Mouse (Mus musculus) adrenal gland, adult 8-10 months (tissue): ENCODE results near the gene Gm2663. TPM values are rescaled to one million over a fixed set of nuclear protein-coding genes. Genes with fewer than 3 reads are reported as not detected.
"Not testable (repeated sequence)": the region's sequence is repeated elsewhere in the genome, so short reads cannot be mapped to it uniquely, and the experiment has no call there.

Source experiments
- DNase-seq: peaks from one replicate; pipeline ENCODE4 v3.0.0; 2022
- total RNA-seq, 4 experiments: library from RNA; stranded (reverse); gene quantifications; 2 replicates each; pipeline ENCODE4 v1.2.4; 2022

The Gm2663 gene
- total RNA-seq: not detected

GRCm38 (mm10) chr6:40999379-40999778, at the start of gene Gm2663:
Gene Gm2663 (minus strand): TSS chr6:40999479.
- not testable (repeated sequence) for DNase-seq

GRCm38 (mm10) chr6:41048602-41049001, 49.3 kb upstream of the Gm2663 start:
- no peak for DNase-seq

DNA sequence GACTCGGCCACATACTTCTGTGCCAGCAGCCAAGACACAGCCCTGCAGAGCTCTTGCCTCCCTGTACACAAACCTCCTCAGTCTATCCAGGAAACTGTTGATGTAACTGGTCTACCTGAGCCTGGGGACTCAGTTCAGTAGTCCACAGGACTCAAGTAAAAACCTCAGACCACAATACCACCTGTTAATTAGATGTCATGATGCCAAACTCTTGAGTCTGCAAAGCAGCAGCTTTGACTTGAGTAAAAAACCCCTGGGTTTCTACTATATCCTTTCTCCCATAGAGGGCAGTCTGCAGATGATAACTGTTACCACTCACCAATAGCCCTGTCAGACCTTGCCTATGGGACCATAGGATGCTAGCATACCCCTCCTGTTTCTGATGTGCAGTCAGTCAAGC, 48.7 kb upstream of the Gm2663 start:
- no peak for DNase-seq

DNA sequence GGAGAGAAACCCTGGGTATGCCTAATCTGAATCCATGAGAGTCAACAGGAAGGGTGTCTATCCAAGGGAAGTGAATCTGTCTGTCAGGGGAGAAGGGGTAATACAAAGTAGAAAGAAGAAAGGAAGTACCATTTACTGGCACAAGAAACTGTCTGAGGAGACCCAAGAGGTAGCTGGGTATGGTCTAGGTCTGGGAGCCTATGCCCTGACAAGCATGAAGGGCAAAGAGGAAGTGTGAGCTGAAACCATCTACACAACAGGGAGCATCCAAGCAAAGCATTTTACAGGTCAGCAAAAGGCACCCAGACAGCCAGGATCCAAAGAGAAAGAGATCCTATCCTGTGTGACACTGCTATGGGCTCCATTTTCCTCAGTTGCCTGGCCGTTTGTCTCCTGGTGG, 47.9 kb upstream of the Gm2663 start:
- DNase-seq: no peak

DNA sequence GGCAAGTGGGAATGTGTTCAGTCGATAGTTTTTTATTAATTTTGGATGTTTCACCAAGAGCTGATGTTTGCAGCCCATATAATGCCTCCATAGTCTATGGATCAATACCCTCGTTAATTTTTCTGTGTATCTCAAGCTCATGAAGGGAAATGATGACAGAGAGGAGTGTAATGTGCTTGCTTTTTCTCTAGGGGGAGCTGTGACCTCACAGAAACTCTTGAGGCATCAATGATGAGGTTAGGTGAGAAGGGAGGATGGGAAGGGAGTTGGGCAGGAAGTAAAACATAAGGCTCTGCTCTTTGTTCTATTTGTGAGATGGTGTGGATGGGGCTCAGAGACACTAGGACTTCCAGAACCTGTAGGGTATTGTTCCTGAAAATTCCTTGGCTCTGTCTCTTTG, 47.3 kb upstream of the Gm2663 start:
- DNase-seq: no peak

GRCm38 (mm10) chr6:41044753-41045152, 45.5 kb upstream of the Gm2663 start:
- no peak for DNase-seq

DNA sequence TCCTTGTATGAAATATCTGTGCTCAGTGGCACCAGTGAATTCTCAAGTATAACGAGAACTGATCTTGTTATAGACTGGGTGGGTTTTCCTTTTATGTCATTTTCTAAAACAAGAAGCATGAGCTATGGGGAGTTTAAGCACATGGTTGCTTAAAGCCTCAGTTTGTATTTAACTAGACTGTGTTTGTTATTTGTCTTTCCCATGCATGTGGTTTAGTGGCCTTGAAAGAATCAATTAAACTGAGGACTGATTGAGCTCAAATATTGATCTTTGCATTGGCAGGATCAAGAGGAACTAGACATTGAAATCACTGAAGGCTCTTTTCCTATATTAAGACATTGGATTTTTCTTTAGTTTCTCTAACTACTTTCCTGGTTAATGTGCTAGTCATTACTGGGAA, 45.0 kb upstream of the Gm2663 start:
- DNase-seq: no peak

- DNase-seq: no peak
Observed at GRCm38 (mm10) chr6:41035409-41035808, 36.1 kb upstream of the Gm2663 start, which contains the start of gene 2210010C04Rik. Gene 2210010C04Rik (minus strand): TSS chr6:41035509.

DNA sequence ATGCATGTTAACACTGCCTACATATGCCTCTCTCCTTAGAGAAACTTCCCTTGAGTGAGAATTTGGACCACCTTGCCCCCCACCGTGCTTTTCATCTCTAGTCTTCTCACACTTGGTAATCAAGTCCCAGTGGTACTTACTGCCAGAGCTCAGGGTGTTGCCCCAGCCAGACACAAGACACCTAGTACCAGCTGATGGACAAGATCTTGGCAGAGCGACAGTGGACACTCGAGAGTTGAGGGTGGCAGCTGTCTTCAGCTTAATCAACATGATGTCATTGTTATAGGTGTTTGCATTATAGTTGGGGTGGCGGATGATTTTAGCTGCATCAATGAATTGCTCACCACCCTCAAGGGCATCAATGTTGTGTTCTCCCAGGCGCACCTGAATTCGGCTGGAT, 33.5 kb upstream of the Gm2663 start:
- no peak for DNase-seq

DNA sequence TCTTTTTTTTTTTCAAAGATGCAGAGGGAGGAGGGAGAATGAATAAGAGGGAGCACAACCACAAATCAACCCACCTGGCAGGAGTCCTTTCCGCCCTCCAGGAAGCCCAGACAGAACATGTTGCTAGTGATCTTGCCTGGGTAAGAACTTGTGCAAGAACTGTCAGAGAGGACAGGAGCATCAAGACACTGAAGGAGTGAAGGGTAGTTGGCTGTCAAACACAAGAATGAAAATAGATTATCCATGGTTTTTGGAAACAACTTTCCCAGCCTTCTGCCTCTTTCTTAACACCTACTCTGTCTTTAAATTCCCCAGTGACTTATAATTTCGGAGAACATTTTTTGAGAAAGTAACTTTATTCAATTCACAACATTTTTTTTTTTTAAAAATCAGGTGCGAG, 33.0 kb upstream of the Gm2663 start:
- DNase-seq: no peak

DNA sequence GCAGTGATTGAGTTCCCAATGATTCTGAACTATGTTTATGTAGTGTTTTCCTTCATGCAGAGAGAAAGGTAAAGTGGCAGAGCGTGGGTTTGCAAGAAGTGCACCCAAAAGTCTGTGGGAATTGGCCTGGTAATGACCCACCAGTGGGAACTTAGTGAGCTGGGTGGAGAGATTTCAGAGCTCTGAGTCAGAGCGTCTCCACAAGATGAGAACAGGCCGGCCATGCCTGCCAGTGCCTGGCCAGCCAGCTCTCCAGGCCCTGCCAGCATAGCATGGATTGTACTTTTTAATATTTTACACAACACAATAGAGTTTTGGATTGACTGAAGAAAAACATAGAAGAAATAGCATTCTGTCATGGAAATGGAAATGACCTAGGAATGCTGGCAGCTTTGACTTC, 31.5 kb upstream of the Gm2663 start:
- DNase-seq: no peak

DNA sequence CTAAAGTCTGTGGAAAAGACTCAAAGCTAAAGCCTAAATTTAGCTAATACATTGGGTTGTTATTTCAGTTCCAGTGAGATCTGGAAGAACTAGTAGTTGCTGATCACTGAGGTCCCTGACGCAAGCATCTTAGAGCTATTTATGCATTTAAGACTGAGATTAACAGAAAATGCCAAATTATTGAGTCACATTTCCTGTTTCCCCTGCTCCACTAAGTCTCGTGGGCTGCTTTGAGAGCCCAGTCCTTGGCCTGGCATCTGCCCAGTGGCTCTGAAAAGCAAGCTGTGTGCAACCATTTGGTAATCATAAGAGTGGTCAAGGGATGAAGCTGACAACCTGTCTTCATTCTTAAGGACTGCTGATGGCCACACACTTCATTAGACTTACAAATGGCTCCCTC, 27.8 kb upstream of the Gm2663 start:
- DNase-seq: no peak

DNA sequence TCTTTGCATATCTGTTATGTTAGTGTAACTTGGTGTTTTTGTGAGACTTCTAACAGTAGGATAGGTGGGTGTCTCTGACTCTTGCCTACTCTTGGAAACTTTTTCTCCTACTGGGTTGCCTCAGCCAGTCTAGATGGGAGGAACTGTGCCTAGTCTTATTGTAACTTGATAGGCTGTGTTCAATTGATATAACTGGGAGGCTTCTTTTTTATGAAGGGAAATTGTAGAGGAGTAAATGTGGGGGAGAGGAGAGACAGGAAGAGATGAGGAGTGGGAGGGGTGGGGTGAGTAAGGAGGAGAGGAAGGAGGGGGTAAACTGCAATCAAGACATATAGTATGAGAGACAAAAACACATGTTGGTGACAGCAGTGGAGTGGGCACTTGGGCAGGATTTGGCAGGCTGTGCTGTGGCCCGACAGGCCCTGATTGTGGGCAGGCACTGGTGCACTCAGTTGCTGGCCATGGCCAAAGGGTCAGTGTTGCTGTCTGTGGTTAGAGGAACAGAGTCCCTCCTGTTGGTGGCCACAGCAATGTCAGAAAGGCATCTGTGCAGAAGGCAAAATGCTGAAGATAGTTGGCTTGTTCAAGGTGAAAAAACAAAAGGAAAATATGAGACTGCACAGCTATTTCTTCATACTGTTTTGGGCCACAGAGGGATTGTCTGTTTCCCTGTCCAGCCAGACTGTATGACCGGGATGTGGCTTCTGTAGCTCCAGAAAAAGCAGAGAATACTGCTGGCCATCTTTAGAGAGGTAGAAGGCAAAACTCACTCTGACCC, 26.8 kb upstream of the Gm2663 start:
- DNase-seq: no peak

DNA sequence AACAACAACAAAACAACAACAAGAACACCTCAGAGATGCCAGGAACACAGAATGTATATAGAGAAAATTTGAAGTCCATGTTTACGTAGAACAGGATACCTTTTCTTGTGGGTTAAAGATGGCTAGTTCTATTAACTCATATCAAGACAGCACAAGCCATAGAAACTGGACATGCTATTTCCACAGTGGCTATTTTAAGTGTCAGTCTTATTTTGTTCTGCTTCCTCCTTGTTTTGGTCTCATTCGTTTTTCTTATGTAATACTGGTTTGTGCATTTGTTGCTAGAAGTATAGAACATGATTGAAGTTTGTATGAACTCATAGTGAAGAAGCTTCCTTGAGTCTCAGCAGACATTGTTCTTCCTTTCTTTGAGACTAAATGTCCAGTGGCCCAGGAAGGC, 19.9 kb upstream of the Gm2663 start:
- no peak for DNase-seq

GRCm38 (mm10) chr6:41018629-41019028, 19.4 kb upstream of the Gm2663 start:
- no peak for DNase-seq

DNA sequence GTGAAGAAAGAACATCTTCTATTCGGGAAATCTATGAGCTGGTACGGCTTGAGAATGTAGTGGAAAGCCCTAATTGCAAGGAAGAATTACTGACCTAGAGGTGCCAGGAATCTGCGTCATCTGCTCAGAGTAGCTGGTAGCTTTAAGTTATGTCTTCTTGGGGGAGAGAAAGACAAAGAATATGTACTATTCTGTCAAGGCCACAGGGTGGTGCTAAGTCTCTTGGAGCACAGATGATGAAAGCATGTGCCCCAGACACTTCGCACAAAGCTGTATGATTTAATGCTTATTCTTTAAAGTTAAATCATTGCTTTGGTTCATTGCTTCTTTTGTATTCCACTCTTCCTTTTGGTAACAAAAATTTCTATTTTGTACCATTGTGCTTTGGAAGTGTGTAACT, 15.8 kb upstream of the Gm2663 start:
- DNase-seq: no peak

DNA sequence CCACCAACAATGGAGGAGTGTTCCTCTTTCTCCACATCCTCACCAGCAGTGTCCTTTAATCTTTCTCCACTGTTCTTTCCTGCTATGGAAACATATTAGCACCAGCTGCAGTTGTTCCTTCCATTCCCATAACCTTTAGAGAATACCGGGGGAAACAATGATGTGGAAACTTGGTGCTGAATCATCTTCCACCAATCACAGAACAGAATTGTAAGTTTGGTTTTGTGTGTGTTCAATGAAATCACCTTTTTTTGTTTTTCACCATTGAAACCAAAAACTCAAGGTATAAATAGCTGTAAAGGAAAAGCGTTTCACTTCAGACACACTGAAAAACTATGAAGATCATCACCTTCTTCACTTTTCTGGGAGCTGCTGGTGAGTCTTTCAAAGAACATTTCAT, 34.8 kb downstream of the Gm2663 start, which contains the start of gene 1810009J06Rik:
Gene 1810009J06Rik, plus strand, starts transcription at position 301 of the 400 bp plus-strand sequence.
- DNase-seq: not testable (repeated sequence)

DNA sequence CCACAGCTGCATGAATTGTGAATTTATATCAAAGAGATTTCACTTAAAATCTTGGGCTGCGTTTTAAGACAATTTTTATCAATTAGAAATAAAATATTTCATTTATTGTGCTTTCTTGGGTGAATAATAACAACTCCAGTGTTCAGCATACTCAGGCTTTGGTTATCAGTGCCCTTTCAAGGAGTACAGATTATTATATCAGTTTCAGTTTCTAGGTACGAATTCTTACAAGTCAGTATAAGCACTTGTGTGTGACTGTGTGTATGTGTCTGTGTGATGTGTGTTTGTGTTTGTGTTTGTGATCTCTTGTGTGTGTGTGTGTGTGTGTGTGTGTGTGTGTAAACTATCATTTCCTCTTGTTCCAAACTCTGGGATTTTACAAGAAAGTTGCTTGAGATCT, 45.6 kb downstream of the Gm2663 start:
- no peak for DNase-seq

GRCm38 (mm10) chr6:40951770-40952169, 47.5 kb downstream of the Gm2663 start, which contains the start of gene Gm4744:
Gene Gm4744 (minus strand): TSS chr6:40951870.
- DNase-seq: no peak

Other genes with a start within 250 kb of the Gm2663 start
- not detected for gene Moxd2, start 112.0 kb downstream of the Gm2663 start, total RNA-seq
- not detected for gene Prss58, start 99.1 kb downstream of the Gm2663 start, total RNA-seq
- not detected for gene 1700074P13Rik, start 58.9 kb downstream of the Gm2663 start, total RNA-seq
- not detected for gene Gm4744, start 47.6 kb downstream of the Gm2663 start, total RNA-seq
- not detected for gene 1810009J06Rik, start 34.7 kb downstream of the Gm2663 start, total RNA-seq
- gene 2210010C04Rik, start 36.0 kb upstream of the Gm2663 start, total RNA-seq: not detected